Mouse (Mus musculus) cerebellum, adult 9-10 months (tissue): ENCODE results near the gene Rpl3.

Source experiments
- DNase-seq: peaks from one replicate; pipeline ENCODE4 v3.0.0; 2022

Gene Rpl3

DNA sequence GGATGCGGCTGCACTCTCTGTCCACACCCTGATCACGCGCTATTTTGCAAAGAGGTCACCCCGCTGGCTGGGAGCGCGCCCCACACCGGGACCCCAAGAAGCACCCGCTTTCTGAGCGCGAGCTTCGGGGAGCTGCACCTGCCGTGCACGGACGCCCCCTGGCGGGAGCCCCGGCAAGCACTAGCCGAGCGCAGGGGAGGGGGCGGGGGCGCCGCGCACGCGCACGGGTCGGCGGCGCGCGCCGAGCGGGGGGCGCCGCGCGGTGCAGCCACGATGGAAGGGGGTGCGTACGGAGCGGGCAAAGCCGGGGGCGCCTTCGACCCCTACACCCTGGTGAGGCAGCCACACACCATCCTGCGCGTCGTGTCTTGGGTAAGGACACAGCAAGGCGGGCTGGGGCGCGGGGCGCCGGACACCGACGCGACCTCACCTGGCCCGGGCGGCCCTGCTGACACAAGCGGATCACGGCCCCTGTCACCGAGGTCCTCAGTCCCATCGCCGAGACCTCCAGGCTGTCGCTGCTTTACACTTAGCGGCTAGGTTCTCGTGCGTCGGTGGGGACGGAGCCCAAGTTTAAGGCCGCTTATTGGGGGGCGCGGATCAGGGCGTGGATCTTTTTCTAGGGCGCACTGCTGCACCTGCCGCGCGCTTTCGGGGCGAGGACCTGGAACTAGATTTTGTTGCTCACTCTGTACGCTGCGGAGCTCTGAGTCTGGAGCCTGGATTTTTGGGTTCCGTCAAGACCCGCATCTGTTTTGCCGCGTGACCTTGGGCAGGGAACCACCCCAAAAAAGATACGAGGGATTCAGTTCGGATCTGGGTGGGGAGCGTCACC, at the start of gene Rpl3, which contains the start of gene Syngr1:
Gene Rpl3, minus strand, starts transcription at position 748 of the 835 bp plus-strand sequence.
Gene Syngr1, plus strand, starts transcription at position 214 of the 835 bp plus-strand sequence.
- DNase-seq, result peak; percentile 86

DNA sequence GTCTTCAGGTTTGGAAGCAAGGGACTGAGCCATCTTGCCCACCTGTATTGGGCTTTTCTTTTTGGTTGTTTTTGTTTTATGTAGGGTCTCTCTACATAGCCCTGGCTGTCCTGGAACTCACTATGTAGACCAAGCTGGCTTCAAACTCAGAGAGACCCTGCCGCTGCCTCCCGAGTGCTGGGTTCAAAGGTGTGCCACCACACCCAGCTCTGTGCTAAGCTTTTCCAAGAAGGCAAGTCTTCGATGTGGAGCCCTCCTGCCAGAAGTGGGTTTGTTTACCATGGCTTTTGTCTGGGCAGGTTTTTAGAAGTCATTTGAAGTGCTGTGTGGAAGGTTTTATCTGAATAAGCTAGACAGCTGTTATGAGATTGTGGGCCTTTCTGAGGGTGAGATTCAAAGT, 49.2 kb upstream of the Rpl3 start:
- DNase-seq, result no peak

DNA sequence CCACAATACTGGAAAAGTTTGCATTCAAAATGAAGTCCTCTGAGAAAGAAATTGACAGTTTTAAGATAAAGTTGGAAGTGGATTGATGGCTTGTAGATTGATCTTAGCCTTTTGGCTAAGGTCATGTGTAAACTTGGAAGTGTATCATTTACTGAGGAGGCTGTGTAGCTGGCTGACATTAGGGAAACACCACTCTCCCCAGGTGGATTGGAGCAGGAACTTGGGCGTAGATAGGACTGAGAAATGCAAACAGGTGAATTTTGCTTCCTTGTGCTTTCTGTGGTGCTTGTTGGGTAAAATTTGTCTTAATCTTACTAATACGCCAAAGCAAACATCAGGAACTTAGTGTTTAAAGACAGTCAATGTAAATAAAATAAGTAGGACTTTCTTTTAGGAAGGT, 48.6 kb upstream of the Rpl3 start:
- no peak for DNase-seq

DNA sequence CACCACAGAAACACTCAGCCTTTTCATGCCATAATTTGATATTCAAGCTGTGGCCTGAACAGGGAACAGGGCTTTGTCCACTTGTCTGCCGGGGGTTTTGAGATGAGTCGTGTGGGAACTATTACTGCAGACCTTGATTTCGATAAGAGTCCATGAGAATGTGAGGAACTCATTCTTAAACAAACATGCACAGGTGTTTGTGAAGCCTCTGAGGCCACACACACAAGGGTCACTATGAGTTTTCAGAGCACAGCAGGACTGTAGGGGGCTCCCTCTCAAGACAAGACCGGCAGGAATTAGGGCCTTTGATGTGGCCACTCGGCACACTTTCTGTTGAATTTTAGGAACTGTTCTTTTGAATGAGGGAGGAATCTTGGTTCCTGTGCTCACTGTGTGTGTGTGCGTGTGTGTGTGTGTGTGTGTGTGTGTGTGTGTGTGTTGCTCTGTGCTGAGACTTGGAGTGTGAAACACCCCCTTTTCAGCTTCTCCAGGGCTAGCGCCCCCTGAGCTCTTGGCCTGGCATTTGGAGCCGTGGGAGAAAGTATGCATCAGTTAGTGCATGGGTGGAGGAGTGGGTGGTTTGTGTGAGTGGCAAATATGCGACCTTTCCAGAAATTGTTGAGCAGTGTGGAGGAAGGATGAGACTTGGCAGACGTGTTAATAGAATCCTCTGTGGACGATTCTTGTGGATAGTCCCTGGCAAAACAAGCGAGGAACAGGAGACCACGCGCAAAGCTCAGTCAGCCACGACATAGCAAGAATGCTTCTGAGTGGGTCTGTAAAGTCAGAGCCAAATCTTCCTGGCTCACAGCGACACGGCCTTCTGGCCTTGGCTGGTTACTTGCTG, 46.5 kb upstream of the Rpl3 start:
- DNase-seq, result peak; percentile 34

DNA sequence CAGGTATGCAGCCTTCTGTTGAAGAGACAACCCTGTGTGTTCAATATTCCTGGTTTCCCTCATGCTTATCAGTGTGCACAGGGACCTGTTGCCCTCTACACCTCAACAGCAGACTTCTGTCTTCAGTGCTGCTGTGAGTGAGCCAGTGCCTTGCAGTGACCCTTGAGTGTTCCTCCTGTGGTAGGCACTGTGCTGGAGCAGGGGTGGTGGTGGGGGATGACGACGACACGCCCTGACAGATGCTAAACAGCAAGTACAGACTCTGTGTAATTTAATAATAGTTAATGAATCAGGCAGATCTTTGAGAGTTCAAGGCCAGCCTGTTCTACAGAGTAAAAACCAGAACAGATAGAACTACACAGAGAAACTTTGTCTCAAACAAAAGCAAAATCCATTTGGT, 45.0 kb upstream of the Rpl3 start:
- DNase-seq, result no peak

DNA sequence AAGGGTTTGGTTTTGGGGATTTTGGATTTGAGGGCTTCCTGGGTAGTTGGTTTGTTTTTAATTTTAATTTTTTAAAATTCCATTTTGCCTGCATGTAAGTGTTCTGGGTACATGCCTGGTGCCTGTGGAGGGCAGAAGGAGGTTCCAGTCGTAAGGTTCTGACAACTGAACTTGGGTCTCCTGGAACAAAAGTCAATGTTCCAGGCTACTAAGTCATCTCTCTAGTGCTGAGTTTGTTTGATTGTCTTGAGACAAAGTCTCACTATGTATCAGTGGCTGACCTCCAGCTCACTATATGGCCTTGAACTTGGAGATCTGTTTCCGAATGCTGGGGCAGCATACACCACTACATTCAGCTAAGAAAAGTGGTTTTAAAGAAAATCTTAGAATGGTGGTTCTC, 43.8 kb upstream of the Rpl3 start:
- no peak for DNase-seq

DNA sequence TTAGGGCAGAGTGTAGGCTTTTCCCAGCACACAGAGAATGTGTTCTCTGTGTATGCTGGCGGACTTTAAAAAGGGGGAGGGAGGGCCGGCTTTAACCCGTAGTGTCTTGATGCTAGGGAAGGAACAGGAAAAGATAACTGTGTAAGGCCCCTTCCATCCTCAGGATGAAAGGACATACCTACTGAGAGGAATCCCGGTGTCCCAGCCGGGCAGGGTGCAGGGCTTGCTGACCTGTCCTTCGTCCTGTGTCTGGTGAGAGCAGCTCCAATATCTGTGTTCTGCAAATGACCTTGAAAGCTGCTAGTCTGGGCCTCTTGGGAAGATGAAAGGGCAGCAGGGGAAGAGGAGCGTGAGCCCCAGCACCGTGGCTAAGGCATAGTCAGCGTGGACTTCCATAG, 42.8 kb upstream of the Rpl3 start:
- no peak for DNase-seq

DNA sequence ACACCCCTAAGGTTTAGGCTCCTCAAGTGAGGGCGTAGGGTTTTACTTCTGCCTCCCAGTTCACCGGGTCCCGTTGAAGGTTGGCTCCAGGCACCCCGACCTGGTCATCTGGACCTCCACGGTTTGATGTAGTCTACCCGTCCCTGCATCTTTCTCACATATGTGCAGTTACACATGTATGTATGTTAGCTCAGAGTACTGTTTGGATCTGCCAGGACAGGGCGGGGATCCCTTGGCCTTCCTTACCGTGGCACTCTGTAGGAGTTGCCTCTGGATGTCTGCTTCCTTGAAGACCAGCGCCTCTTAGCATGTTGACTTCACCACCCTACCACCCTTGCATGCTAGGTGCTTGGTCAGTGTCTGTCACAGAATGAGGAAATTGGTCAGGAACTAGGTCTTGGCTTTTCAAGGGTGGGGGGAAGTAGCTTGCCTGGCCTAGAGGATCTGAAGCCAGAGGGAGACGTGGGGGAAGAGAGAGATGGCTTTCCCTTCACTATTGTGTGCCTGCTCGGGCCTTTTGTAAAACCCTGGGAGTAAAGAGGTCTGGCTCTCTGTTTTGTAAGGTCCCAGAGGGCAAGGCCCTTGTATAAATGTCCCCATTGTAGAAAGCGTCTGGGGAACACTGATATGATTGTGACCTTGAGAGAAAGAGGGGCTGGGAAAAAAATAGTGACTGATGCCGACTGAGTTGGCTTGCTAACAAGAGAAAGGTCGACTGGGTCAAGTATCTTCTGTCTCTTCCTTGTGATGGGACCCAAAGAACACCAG, 42.2 kb upstream of the Rpl3 start:
- no peak for DNase-seq

DNA sequence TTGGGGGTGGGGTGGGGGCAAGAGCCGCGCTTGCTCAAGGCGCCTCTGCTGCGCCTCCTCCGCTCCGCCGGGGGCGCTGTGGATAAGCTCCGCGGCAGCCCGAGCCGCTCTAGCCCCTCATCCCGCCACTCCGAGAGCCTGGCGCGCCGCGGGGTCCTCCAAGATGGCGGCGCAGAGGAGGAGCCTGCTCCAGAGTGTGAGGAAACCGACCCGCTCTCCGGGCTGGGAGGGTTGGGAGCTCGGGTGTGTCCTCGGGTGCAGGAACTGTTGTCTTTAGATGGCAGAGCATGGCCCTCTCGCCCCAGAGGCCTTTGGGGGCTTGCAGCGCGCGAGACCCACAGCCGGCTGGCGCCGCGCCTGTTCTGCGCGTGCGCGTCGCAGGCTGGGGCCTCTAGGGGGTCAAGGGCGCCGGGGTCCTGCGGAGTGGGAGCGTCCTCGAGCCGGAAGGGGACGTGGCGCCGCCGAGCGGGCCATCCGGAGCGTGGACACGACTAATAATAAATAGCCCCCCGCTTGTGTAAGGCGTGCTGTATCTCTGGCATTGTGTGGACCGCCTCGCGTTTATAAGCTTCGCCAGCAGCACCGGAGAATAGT, 41.4 kb upstream of the Rpl3 start, which contains the start of gene Tab1:
Gene Tab1, plus strand, starts transcription at position 135 of the 594 bp plus-strand sequence.
- DNase-seq, result peak; percentile 91

DNA sequence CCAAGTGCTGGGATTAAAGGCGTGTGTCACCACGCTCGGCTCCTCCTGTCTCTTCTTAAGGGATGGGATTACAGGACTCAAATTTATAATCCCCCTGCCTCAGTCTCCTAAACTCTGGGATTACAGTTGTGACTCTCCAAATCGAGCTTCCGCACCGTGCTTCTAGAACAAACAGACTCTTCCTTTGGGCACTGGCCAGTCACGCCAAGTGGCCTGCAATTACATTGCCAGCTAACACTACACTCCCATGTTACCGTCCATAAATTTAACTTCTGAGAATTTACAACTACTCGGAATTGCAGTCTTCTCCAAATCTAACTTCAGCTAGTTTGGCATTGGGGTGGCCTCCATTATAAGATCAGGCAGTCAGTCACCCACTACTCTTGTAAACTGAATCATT, 40.8 kb upstream of the Rpl3 start:
- peak; percentile 65 for DNase-seq

DNA sequence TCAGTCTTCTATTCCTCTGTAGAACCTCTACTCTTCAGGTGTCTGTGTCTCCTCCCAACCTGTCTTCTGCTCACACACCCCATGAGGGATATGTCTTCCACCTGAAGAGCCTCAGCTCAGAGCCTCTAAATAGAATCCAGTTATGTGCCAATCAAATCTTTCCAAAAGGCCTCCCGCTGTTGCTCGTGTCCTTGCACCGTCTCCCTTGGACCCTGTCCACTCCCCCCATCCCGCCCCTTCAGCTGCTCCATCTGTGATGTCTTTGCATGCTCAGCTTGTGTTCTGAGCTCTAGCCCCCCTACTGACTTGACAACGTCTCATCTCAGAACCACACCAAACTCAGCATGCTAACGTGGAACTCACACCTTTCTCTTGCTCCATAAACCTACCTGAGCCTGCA, 39.8 kb upstream of the Rpl3 start:
- peak; percentile 85 for DNase-seq

DNA sequence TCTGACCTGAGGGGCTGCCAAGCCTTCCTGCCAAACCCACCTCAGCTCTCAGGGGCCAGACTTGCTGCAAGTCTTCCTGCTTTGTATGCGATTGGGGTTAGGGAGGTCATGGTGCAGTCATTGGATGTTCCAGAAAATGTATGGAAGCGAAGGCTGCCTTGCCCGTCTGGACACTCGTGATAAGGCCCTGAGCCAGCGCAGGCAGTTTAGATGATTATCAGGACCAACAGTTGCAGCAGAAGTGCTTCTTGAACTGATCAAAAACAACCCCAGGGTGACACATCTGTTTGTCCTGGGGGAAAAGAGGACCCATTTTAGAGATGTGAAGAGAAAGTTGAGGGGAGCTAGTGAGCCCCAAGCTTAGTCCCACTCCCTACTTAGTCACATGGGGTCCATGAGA, 39.0 kb upstream of the Rpl3 start:
- DNase-seq, result no peak

DNA sequence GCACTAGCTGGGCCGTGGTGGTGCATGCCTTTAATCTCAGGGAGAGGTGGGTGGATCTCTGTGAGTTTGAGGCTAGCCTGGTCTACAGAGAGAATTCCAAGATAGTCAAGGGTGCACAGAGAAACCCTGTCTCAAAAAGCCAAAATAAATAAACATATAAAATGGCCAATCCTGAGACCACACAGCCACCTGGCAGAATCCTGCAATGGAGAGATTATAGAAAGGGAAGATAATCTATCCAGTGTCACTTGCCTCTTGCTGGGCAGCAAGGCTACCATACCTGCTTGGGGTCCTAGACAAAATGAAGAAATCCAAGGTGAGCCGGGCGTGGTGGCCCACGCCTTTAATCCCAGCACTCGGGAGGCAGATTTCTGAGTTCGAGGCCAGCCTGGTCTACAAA, 38.3 kb upstream of the Rpl3 start:
- no peak for DNase-seq

DNA sequence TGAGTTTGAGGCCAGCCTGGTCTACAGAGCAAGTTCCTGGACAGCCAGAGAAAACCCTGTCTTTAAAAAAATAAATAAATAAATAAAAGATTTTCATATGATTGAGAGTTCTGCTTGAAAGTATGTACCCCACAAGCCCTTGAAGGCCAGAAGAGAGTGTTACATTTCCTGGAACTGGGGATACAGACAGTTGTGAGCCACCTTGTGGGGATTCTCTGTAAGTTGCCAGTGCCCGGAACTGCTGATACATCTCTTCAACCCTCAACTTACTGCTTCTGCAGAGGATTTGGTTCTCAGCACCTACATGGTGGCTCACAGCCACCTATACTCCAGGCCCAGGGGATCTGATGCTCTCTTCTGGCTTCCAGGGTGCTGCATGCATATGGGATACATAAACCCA, 35.5 kb upstream of the Rpl3 start:
- DNase-seq, result peak; percentile 52

DNA sequence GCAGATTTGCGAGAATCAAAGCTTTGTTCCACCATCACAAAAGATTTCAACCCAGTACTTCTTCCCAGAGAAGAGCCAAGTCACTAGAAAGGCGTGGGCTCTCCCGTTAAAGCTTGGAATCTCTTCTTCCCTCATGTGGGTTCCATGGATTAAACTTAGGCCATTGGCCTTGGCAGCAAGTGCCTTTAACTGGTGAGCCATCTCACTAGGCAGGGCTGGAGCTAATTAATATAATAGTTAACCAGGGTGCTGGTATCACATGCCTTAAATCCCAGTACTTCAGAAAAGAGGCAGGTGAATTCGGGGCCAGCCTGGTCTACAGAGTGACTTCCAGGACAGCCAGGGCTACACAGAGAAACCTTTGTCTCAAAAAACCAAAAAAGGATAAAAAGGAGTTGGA, 33.0 kb upstream of the Rpl3 start:
- DNase-seq, result no peak

DNA sequence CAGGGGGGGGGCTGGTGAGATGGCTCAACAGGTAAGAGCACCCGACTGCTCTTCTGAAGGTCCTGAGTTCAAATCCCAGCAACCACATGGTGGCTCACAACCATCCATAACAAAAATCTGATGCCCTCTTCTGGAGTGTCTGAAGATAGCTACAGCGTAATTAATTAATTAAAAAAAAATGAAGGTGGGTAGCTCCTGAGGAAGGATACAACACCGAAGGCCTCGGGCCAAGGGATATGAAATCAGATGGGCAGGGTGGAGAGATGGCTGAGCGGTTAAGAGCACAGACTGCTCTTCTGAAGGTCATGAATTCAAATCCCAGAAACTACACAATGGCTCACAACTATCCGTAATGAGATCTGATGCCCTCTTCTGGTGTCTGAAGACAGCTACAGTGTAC, 30.8 kb upstream of the Rpl3 start:
- peak; percentile 65 for DNase-seq

DNA sequence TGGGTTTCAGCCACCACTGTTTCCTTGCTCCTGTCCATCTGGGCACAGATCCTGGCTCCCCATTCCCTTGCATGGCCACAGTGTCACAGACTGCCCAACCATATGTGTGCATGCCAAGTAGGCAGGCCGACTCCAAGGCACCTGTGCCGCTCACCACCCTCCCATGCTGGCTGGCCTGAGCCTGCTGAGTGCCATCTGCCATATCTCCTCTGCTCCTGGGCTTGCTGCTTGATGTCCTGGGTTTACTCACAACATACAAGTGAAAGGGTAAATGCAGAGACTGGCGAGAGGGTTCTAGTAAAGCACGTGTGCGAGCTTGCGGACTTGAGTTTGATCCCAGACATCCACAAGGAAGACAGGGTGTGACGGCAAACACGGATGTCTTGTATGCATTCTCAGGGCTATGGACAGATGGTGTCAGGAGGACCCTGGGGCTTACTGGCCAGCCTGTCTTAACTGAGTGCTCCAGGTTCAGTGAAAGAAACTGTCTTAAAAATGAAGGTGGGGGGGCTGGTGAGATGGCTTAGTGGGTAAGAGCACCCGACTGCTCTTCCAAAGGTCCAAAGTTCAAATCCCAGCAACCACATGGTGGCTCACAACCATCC, 30.2 kb upstream of the Rpl3 start:
- peak; percentile 99 for DNase-seq

DNA sequence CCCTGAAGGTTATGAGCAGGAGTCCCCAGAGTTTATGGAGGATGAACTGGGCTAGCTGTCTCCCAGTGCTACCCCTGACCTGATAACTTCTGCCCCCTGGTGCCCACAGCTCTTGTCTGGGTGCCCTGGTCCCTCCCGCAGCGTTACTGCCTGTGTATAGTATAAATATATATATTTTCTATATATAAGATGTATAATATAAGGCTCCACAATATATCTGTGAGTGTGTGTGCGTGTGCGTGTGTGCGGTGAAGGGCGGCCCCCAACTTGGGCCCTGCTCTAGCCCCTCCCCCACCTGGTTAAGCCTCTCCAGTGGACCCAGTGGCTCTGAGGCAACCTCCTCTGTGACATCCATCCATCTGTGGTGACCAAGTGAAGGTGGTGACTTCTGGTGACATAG, 27.4 kb upstream of the Rpl3 start:
- no peak for DNase-seq

DNA sequence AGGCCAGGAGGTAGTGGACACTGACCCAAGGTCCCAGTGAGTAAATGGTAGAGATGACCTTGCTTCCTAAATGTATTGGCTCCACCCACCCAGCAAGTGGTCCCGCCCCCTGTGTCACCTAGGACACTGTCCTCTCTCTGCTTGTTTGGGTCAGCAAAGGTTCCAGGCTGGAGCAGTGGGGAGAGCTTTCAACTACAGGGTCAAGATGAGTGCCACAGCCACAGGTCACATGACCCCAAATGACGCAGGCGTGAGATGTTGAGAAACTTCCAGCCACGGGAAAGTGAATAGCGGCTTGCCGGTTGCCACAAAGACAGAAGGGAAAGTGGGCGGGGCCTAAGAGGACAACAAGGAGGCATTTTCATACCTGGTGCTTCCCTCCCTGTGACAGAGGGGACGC, 25.5 kb upstream of the Rpl3 start:
- no peak for DNase-seq

DNA sequence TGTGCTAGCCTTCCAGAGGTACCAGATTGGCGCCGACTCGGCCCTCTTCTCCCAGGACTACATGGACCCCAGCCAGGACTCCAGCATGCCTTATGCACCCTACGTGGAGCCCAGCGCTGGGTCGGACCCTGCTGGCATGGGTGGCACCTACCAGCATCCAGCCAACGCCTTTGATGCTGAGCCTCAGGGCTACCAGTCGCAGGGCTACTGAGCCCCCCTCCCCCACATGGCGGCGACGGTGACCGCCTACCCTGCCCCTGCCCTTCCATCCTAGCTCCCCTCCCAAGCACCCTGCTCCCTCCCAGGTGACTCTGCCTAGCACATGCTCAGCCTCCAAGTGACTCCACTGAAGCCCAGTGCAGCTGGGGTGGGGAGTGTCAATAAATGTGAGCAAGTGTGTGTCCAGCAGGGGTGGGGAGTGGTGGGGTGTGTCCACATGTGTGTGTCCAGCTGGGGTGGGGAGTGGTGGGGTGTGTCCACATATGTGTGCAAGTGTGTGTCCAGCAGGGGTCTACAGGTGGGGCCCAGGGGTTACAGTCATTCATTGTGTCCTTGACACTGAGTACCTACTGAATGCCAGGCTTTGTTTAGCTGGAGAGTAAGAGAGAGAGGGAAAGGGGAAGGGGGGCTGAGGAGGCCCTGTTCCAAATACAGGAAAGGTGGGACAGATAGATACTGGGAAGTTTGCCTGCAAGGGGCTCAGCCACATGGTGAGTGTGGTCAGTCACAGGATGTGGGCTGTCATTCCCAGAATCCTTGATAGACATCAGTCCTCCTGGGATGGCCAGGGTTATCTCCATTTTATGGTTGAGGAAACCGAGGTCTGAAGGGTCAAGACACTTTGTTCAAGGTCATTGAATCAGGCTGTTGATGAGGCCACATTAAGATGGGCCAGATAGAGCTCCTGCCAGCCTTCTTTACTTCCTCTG, 24.5 kb upstream of the Rpl3 start:
- DNase-seq, result no peak

DNA sequence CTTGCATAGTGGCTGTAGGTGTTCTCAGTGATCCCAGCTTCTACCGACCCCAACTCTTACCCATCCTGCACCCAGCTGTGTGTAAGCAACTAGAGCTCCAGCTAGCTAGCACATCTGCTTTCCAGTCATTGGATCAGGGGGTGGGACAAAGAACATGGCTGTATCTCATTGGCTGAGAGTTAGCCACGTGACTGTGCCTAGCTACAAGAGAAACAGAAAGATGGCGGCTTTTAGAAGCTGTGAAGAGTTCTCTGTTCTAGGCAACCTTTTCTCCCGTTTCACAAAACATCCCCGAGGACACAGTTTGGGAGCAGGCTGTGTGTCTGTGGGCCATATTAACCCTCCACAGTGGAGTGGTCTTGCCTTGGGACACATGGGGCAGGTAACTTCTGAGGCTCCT, 23.6 kb upstream of the Rpl3 start:
- no peak for DNase-seq
